Mouse (Mus musculus) megakaryocyte, embryonic 14.5 days (primary cell): ENCODE data around the gene Zfp932.
"Not testable (repeated sequence)": the region's sequence is repeated elsewhere in the genome, so short reads cannot be mapped to it uniquely, and the experiment has no call there.

Experiments used
- FLI1 ChIP-seq: IDR thresholded peaks from 2 replicates; pipeline ENCODE4 v1.6.1; 2012; ENCODE audit warnings: low read length, inconsistent platforms, mixed read lengths
- GATA1 ChIP-seq: IDR thresholded peaks from 3 replicates; pipeline ENCODE4 v1.6.1; 2012; ENCODE audit warnings: mixed read lengths, low read length, inconsistent platforms, borderline replicate concordance

DNA sequence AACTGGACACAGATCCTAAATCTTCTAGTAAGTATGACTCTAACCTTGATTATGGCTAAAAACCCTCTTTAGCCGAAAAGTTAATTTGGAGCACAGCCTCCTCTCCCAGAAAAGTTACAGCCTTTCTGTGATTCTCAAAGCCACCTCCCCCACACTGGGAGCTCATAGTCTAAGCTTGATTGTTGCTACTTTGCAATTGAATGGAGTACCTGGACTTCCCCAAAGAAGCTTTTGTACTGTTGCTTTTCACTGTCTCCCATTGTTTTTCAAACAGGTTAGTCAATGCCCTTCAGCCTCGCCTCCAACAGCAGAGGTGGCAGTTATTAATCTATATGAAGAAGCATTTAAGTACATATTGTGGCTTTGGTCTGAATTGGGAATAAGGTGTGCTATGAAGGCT, 15.6 kb upstream of the Zfp932 start:
- not testable (repeated sequence) for TF ChIP-seq FLI1, GATA1
